Mouse (Mus musculus): Measurements from ENCODE around the gene Arpp19. TPM values are rescaled to one million over a fixed set of nuclear protein-coding genes. Genes with fewer than 3 reads are reported as not detected.

Gene Arpp19
- total RNA-seq, 2 experiments from 2014 or later, result 152 to 180 TPM

DNA sequence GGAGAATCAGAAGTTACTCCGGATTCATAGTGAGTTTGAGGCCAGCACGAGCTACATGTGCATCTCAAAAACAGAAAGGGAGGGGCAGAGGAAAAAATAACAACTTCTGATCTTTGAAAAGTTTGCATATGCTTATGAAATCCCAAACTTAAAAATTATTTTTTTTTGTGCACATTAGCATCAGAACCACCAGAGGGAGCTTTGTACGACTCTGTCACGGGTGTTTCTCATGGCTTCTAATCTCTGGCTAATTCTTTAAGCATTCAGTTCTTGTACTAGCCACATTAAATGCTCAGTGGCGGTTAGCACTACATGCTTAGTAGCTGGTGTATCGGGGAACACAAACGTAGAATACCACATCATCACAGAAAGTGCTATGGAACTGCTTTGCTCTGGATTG is 4.3 kb upstream of the Arpp19 start:
- ATAC-seq (replicated peaks; ENCODE audit: low FRiP score, low TSS enrichment, poor library complexity, severe bottlenecking), result no peak; the same call in 1 of the 2 replicates

DNA sequence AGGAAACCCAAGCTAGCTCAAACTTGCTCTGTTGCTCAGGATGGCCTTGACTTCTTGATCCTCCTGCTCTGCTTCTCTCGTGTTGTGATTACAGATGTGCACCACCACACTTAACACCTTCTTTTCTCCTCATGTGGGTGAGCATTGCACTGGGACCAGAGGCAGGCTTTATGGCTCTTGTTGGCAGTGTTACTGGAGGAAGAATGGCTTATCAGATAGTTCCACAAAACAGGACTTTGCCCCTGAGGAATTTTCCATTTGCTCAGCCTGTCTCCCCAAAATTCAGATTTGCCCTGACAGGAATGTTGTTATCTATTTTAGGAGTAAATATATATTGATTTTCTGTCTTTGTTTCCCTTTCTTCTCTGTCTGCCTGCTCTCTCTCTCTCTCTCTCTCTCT is 2.7 kb upstream of the Arpp19 start:
- no peak for ATAC-seq (replicated peaks; ENCODE audit: low FRiP score, low TSS enrichment, poor library complexity, severe bottlenecking)

DNA sequence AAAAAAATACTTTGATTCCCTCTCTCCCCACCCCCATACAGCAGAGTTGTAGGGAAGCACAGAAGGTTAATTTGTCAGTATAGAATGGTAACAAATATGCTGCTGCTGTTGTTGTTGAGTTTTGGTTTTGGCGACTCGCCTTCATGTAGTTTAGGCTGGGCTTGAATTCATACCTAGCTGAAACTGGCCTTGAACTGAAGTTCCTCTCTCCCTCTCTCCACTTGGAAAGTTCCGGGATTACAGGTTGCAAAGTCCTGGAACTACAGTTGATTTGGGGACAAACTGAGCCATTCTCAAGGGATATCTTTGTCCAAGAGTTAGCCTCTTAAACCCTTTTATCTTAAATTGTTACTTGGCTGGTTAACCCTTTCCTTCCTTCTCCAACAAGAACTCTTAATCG is 1.5 kb upstream of the Arpp19 start:
- ATAC-seq (replicated peaks; ENCODE audit: low FRiP score, low TSS enrichment, poor library complexity, severe bottlenecking), result no peak

DNA sequence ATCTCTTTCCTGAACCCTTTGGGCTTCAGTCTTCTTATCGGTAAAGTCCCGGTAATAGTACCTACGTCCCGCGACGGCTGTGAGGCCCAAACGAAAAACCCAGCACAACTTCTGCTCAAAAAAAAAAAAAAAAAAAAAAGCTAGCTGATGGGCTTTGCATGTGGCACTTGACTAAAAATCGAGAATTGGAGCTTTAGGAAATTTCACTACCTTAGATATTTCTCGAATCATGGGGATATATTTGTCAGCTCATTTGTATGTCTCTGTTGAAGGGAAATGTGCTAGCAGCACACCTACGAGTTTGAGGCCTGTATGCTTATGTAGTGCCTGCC is 909 bp downstream of the Arpp19 start:
- no peak for ATAC-seq (replicated peaks; ENCODE audit: low FRiP score, low TSS enrichment, poor library complexity, severe bottlenecking)

DNA sequence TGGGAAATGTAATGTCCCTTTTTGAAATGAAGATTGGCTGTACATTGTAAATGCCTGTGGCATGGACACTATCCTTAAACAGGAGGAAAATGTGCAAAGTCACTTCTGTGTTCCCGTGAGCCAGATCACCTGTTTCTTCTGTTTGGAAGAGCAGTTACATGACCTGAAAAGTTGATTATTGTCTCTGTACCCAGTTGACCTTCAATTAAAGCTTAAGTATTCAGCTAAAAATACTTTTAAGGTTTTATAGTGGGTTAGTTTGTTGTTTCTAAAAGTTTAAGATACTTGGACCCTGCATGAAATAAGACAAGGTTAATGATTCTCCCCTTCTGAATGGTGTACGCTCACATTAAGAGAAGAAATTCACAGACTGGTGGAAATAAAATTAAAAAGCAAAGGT is 3.2 kb downstream of the Arpp19 start:
- no peak for ATAC-seq (replicated peaks; ENCODE audit: low FRiP score, low TSS enrichment, poor library complexity, severe bottlenecking)

DNA sequence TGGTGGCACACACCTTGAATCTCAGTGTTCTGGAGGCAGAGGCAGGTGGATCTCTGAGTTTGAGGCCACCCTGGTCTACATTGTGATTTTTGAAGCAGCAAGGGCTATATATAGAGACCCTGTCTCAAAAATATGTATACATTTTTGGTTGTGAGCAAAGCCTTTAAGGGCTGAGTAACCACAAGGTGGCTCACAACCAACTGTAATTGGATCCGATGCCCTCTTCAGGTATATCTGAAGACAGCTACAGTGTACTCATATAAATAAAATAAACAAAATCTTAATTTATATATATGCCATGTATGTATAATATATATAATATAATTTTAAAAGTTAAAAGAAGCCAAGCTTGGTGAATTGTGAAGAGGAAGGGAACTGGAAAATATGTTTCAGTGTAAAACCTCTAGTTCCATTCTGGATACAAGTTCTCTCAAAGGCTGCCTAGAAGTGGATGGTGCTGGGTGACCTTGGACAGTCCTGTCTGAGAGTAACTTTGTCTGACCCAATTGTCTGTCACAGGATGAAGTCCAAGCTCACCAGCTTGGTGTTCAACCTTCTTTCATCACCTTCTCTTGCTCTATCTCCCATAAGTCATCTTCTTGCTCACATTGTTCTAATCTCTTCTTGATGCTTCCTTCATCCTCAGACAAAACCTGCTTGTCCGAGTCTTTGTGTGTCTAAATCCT is 4.6 kb downstream of the Arpp19 start:
- no peak for ATAC-seq (replicated peaks; ENCODE audit: low FRiP score, low TSS enrichment, poor library complexity, severe bottlenecking)

DNA sequence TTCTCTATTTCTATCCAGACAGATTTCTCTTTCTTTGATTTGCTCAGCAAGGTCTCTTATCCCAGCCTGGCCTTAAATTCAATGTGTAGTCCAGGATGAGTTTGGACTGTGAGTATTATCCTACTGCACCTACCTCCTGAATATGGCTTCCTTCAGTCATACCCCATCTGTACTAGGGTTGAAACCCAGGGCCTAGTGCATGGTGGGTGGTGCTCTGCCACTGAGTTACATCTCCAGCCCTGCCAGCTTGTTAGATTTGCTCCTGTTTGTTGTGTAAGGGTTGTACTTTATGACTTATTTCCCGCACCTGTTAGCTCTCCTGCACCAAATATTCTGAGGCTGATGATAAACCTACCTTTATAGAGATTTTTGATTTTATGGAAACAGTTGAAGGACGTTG is 5.8 kb downstream of the Arpp19 start:
- no peak for ATAC-seq (replicated peaks; ENCODE audit: low FRiP score, low TSS enrichment, poor library complexity, severe bottlenecking)

DNA sequence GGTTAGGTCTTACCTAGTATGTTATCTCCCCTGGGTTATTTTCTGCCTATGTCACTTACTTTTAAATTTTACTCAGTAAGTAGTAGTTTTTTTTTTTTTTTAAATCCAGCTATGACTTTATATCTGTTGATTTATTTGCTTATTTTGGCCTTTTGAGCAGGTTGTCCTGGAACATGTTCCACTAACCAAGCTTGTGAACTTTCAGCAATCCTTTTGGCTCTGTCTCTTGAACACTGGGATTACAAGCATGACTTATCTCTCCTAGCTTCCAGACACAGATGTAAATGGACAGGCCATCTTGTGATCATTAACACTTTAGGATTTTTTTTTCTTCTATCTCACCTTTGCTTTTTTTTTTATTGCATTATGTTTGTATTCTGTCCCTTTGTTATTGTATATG is 9.7 kb downstream of the Arpp19 start:
- no peak for ATAC-seq (replicated peaks; ENCODE audit: low FRiP score, low TSS enrichment, poor library complexity, severe bottlenecking)

DNA sequence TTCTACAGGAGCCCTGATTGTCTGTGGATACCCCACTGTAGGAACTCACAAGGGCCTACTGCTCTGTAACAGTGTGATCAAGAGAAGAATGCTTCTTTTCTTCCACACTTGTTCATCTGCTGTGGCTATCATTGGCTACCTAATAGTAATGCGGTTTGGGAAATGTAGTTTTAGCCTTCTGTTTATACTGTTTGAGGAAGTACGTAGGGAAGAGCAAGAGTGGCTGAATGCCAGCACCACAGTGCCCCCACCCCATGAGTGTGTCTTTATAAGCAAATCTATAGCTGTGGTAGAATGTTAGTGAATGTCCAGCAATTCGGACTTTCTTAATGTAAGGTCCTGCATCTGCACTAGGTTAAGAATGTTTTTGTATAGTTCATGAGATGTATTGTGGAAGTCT is 11.7 kb downstream of the Arpp19 start:
- ATAC-seq (replicated peaks; ENCODE audit: low FRiP score, low TSS enrichment, poor library complexity, severe bottlenecking), result no peak

DNA sequence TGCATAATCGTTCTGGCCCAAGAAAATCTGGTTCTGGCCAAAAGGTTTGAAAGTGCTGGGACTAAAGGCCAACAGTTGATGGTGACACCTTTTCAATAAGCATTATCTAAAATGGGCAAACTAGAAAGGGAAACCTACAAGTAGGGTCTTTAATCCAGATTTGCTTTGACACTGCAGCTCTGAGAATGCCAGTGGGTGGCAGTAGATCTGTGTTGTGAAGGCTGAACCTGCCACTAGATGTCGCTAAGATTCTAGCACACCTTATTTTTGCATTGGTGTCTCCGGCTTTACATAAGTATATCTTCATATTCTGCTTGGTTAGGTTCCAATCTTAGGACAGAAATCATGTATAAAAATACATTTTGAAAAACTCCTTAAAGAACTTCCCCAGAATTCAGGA is 12.6 kb downstream of the Arpp19 start:
- peak; percentile 89 for ATAC-seq (replicated peaks; ENCODE audit: low FRiP score, low TSS enrichment, poor library complexity, severe bottlenecking)

DNA sequence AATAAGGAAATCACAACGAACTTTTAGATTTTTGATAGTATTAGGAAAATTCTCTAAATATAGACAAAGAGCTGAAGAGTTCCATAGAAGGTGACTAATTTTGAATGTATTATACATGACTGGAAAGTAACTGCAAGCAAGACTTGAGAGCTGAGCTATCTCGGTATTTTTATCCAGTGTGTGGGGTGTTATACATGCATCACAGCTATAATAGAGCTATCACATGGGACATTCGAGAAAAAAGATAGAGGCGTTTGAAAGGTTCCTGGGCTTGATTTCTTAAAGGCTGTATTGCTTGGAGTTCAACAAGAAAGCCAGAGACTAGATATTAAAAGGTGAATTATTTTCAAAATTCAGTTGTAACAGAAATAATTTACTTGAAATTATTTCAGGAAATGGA is 14.4 kb downstream of the Arpp19 start:
- no peak for ATAC-seq (replicated peaks; ENCODE audit: low FRiP score, low TSS enrichment, poor library complexity, severe bottlenecking)

DNA sequence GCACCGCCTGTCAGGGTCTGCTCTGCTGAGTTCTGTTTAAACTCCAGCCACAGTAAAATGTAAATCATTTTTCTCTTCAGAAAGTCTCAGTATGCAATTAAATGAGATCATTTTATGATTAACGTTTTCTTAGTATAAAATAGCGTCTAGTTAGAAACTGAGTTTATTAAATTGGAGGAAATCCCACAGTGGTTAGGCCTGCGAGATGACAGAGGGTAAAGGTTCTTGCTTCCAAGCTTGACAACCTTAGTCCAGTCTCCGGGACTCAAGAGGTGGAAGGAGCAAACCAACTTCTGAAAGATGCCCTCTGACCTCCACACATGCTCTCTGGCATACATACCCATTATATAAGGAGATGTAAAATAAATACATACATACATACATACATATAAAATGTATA is 17.6 kb downstream of the Arpp19 start:
- no peak for ATAC-seq (replicated peaks; ENCODE audit: low FRiP score, low TSS enrichment, poor library complexity, severe bottlenecking)

DNA sequence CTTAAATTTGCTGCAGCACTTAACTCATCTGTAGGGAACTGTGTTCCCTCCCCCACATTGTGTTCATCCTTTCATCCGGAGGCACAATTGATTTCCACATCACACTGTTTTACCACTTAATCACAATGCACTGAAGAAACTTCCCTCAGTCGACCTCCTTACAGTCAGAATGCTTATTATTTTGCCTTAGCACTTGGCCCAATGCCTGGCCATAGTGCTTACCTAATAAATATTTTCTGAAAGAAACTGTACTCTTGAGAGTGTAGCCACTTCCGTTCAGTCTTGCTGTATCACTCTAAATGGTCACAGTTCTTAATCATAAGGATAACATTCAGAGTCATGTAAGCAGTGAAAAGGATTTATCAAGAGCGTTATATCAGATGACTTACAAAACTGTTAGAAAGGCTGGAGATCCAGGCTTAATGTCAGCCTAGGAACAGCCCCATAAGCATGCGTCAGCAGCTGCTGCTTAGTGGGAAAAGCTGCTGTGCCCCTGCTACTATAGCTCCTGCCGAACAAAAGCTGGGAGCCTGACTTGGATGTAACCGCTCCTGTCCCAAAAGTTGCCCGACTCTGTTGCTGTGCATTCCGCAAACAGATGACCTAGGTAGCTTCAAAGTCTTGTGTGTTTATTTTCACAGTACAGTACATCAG is 27.4 kb downstream of the Arpp19 start:
- ATAC-seq (replicated peaks; ENCODE audit: low FRiP score, low TSS enrichment, poor library complexity, severe bottlenecking), result no peak

DNA sequence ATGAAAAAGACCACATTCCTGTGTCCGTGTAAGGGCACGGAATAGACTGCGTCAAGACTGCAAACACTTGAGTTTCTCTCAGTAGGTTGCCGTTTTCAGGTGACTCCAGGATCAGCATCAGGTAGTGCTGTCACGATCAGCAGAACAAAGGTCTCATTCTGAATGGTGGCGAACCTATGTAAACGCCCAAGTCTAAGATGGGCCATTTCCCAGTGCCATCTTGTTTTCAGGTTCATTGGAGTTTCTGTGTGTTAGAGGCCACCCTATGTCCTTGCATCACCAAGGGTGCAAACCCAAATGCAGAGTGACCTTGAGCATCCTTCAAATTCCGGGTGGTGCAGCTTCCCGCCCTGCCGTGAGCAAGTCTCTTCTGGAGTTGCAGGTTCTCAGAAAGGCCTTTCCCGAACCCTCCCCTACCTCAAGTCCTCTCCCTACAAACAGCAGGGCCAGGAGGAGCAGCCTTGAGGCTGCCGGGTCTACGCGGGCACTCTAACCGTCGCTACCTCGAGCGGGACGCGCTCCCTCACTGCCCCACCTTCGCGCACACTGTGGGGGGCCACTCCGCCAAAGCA is 33.1 kb downstream of the Arpp19 start, which contains the start of gene Myo5a:
Gene Myo5a, plus strand, starts transcription at position 559 of the 572 bp plus-strand sequence.
- no peak for ATAC-seq (replicated peaks; ENCODE audit: low FRiP score, low TSS enrichment, poor library complexity, severe bottlenecking)

DNA sequence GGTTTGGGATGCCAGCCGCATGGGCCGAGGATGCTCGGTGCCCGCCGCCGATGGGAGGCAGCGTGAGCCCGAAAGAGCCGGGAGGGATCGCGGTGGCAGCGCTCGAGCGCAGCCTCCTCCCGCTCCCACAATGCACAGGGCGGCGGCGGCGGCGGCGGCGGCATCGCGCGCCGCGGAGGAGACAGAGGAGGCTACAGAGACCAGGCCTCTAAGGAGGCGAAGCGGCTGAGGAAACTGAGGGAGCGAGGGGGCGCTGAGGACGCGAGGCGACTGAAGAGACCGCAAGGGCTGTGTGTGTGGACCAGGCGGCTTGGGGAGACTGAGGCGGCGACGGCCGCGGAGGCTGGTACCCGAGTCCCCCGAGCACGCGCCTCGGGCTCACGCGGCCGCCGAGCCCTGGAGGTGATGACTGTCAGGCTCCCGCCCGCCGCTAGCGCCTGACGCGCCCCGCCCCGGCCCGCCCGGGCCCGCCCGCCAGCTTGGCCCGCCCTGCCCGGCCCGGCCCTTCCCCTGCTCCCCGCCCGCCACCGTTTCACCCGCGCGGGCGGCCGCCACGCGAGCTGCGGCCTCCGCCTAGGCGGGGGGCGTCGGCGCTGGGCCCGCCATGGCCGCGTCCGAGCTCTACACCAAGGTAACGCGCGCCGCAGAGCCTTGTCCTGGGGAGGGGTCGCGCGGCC is 33.8 kb downstream of the Arpp19 start:
- peak; percentile 87 for ATAC-seq (replicated peaks; ENCODE audit: low FRiP score, low TSS enrichment, poor library complexity, severe bottlenecking)

DNA sequence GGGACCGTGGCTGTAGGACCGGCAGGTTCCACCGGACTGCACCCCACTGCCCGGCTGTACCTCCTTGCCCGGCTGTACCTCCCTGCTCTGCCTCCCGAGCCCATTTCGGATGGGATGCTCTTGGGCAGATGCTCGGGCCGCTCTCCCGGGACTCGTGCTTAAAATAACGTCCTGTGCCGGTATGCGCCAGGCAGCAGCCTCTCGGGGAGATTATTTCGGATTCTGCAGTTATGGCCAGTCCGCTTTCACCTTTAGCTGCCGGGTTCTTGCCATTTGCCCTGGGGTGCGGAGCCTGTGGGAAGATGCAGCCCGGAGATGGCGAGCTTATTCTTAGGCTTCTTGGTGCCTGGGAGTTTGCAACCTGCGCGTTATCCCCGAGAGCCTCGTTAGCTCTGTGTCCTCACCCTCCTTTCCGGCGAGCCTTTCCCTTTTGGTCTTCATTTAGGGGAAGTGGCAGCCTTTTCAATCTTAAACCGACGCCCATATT is 34.3 kb downstream of the Arpp19 start:
- peak; percentile 42 for ATAC-seq (replicated peaks; ENCODE audit: low FRiP score, low TSS enrichment, poor library complexity, severe bottlenecking)

DNA sequence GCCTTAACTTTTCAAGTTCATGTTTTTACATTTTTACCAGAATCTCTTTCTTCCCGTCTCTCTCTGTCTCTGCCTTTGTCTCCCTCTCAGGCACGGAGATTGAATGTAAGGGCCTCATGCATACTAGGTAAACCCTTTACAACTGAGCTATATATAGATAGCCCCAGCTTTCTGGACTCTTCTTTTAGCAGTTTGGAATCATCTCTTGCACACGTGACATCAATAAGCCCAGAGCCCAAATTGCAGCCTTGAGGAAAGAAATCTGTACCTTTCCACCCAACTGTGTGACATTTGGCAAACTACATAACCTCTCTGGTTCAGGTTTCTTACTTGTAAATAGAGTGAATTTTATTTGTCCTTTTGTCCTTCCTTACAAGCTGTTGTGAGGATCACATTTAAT is 34.9 kb downstream of the Arpp19 start:
- ATAC-seq (replicated peaks; ENCODE audit: low FRiP score, low TSS enrichment, poor library complexity, severe bottlenecking), result no peak

DNA sequence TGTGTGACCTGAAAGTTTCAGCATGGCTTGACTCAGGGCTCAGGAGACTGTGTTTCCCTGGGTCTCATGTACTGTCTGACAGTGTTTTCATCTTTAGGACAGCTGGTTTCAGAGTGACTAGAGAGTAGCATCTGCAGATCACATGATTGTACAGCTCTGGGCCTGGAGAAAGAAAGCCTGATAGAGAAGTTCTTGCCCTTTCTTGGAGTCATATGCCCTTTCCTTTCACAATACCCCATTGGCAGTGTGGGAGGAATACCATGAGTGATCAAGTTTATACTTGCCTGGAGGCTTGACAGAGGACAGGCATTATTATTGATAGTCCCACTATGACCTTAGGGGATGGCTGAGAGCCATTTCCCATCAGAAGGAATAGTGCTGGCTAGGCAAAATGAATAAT is 39.8 kb downstream of the Arpp19 start:
- ATAC-seq (replicated peaks; ENCODE audit: low FRiP score, low TSS enrichment, poor library complexity, severe bottlenecking), result no peak

DNA sequence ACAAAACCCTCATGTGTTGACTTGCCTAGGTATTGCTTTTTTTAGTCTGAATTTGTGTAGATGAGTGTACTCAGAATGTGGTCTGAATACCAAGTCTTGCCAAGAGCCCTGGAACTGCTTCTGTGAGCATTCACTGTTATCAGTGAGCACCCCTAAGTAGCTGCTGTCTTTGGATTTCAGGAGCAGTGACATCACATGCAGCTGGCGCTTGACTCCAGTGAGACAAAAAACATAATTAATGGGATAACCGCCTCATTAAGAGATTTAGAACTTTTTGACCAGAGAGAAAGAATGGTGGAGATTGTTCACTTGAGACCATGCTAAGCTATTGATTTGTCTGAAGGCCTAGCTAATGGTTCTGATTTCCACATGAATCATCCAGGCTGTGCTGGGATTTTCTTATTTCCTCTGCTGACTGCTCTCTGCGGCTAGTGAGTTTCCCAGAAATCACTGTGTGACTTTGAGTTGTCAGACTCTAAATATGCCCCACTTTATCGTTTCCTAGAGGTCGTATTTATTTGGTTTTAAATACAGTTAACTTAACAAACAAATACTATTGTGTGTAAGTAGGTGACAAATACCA is 47.9 kb downstream of the Arpp19 start:
- no peak for ATAC-seq (replicated peaks; ENCODE audit: low FRiP score, low TSS enrichment, poor library complexity, severe bottlenecking)

DNA sequence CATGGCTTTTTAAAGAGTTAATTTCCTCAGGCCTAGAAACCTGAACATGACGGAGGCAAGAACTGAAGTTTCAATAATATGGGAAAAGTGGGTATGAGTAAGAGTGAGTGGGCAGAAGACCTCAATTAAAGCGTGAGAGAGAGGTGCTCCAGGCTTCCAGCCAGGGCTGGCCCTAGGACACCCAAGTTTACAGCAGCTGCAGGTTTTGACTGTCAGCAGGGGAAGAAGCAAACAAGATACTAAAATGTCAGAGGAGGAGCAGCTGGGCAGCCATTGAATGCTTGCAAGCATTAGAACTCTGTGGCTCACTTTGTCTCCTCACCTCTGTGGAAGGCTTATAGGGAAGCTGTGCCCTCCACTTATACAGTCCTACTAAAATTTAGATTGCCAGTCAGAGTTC is 50.4 kb downstream of the Arpp19 start:
- ATAC-seq (replicated peaks; ENCODE audit: low FRiP score, low TSS enrichment, poor library complexity, severe bottlenecking), result no peak

All from megakaryocyte-erythroid progenitor cell, adult 5-6 weeks (primary cell).